Mouse (Mus musculus): ENCODE data around the gene Tbcb. TPM values are rescaled to one million over a fixed set of nuclear protein-coding genes. Genes with fewer than 3 reads are reported as not detected.

Gene Tbcb
- polyA plus RNA-seq, 1 experiment from 2014 or later, result 142 TPM

GRCm38 (mm10) chr7:30194101-30194831 is 37.8 kb downstream of the Tbcb start:
- 1% methylated on average over 26 of the region's 26 CpGs for WGBS
- Histone ChIP-seq H3K4me1 (ENCODE audit: insufficient read depth, low read depth, low read length) (peaks cover 12% of the 10 kb centered on the region), H3K27me3 (replicated peaks; ENCODE audit: insufficient read depth, low read length) (no peaks in the 10 kb centered on the region), H3K4me2 (replicated peaks; ENCODE audit: low read depth, low read length) (peak overlapping the region; percentile 89), H3K36me3 (ENCODE audit: insufficient read depth, low read length) (peaks cover 13% of the 10 kb centered on the region; the same call in 1 of the 2 replicates), H3K9ac (replicated peaks; ENCODE audit: low read depth) (peak overlapping the region; percentile 68), H3K9me3 (ENCODE audit: low read length) (no peaks in the 10 kb centered on the region), H3K27ac (ENCODE audit: low read length) (peak overlapping the region; percentile 91), H3K4me3 (ENCODE audit: low read depth, low read length) (peak overlapping the region; percentile 73)
- peak; percentile 78 for DNase-seq (ENCODE audit: low spot score)
- peak; percentile 19 for ATAC-seq
- TF ChIP-seq CTCF (IDR thresholded peaks at IDR 0.05), result no peak
- TF ChIP-seq EP300 (IDR thresholded peaks at IDR 0.05), result no peak

- TF ChIP-seq EP300 (IDR thresholded peaks at IDR 0.05) (no peak), CTCF (IDR thresholded peaks at IDR 0.05) (no peak)
- H3K27ac ChIP-seq (ENCODE audit: low read length), result peak overlapping the region; percentile 91
- H3K9ac ChIP-seq (replicated peaks; ENCODE audit: low read depth), result peak overlapping the region; percentile 68; the same call in 1 of the 2 replicates
- H3K9me3 ChIP-seq (ENCODE audit: low read length), result no peaks in the 10 kb centered on the region
- no peaks in the 10 kb centered on the region for H3K27me3 ChIP-seq (replicated peaks; ENCODE audit: insufficient read depth, low read length)
- 1% methylated on average over 22 of the region's 26 CpGs for WGBS
- DNase-seq (ENCODE audit: low spot score) (peak; percentile 88), ATAC-seq (peak; percentile 66)
- peaks cover 12% of the 10 kb centered on the region for H3K4me1 ChIP-seq (ENCODE audit: insufficient read depth, low read depth, low read length)
- peak overlapping the region; percentile 73 for H3K4me3 ChIP-seq (ENCODE audit: low read depth, low read length)
- peaks cover 19% of the 10 kb centered on the region for H3K36me3 ChIP-seq (ENCODE audit: insufficient read depth, low read length)
- peak overlapping the region; percentile 89 for H3K4me2 ChIP-seq (replicated peaks; ENCODE audit: low read depth, low read length)
These were observed 38.4 kb downstream of the Tbcb start for GRCm38 (mm10) chr7:30193581-30194100.

- Histone ChIP-seq H3K4me1 (ENCODE audit: insufficient read depth, low read depth, low read length) (peaks cover 12% of the 10 kb centered on the region), H3K4me2 (replicated peaks; ENCODE audit: low read depth, low read length) (peak overlapping the region; percentile 89), H3K9ac (replicated peaks; ENCODE audit: low read depth) (no peak overlapping the region), H3K9me3 (ENCODE audit: low read length) (no peaks in the 10 kb centered on the region), H3K4me3 (ENCODE audit: low read depth, low read length) (no peak overlapping the region; the same call in 1 of the 2 replicates), H3K27ac (ENCODE audit: low read length) (no peak overlapping the region), H3K27me3 (replicated peaks; ENCODE audit: insufficient read depth, low read length) (no peaks in the 10 kb centered on the region), H3K36me3 (ENCODE audit: insufficient read depth, low read length) (peaks cover 22% of the 10 kb centered on the region)
- ATAC-seq (no peak), DNase-seq (ENCODE audit: low spot score) (peak; percentile 32)
- WGBS, result 39% methylated on average over 9 of the region's 9 CpGs
- TF ChIP-seq EP300 (IDR thresholded peaks at IDR 0.05), result no peak
- TF ChIP-seq CTCF (IDR thresholded peaks at IDR 0.05), result no peak
These were observed 39.1 kb downstream of the Tbcb start for GRCm38 (mm10) chr7:30193013-30193412.

GRCm38 (mm10) chr7:30192088-30192487 is 40.0 kb downstream of the Tbcb start:
- no peak overlapping the region for H3K4me2 ChIP-seq (replicated peaks; ENCODE audit: low read depth, low read length)
- H3K4me1 ChIP-seq (ENCODE audit: insufficient read depth, low read depth, low read length), result peaks cover 12% of the 10 kb centered on the region
- no peak overlapping the region for H3K27ac ChIP-seq (ENCODE audit: low read length)
- no peak for DNase-seq (ENCODE audit: low spot score)
- no peak overlapping the region for H3K4me3 ChIP-seq (ENCODE audit: low read depth, low read length)
- WGBS, result 90% methylated on average over 12 of the region's 12 CpGs
- H3K27me3 ChIP-seq (replicated peaks; ENCODE audit: insufficient read depth, low read length), result no peaks in the 10 kb centered on the region
- ATAC-seq, result no peak
- H3K9me3 ChIP-seq (ENCODE audit: low read length), result no peaks in the 10 kb centered on the region
- no peak overlapping the region for H3K9ac ChIP-seq (replicated peaks; ENCODE audit: low read depth)
- peaks cover 31% of the 10 kb centered on the region for H3K36me3 ChIP-seq (ENCODE audit: insufficient read depth, low read length)
- TF ChIP-seq EP300 (IDR thresholded peaks at IDR 0.05) (no peak), CTCF (IDR thresholded peaks at IDR 0.05) (no peak)

- Histone ChIP-seq H3K9ac (replicated peaks; ENCODE audit: low read depth) (no peak overlapping the region), H3K4me2 (replicated peaks; ENCODE audit: low read depth, low read length) (no peak overlapping the region), H3K27ac (ENCODE audit: low read length) (no peak overlapping the region), H3K4me1 (ENCODE audit: insufficient read depth, low read depth, low read length) (peaks cover 9% of the 10 kb centered on the region), H3K36me3 (ENCODE audit: insufficient read depth, low read length) (peaks cover 35% of the 10 kb centered on the region), H3K9me3 (ENCODE audit: low read length) (no peaks in the 10 kb centered on the region), H3K4me3 (ENCODE audit: low read depth, low read length) (no peak overlapping the region), H3K27me3 (replicated peaks; ENCODE audit: insufficient read depth, low read length) (no peaks in the 10 kb centered on the region)
- DNase-seq (ENCODE audit: low spot score), result no peak
- ATAC-seq, result no peak
- 82% methylated on average over 4 of the region's 4 CpGs for WGBS
- no peak for TF ChIP-seq CTCF (IDR thresholded peaks at IDR 0.05)
- TF ChIP-seq EP300 (IDR thresholded peaks at IDR 0.05), result no peak
These were observed 43.0 kb downstream of the Tbcb start for GRCm38 (mm10) chr7:30189116-30189491.

- no peak for TF ChIP-seq EP300 (IDR thresholded peaks at IDR 0.05)
- no peak for TF ChIP-seq CTCF (IDR thresholded peaks at IDR 0.05)
- Histone ChIP-seq H3K4me1 (ENCODE audit: insufficient read depth, low read depth, low read length) (peaks cover 8% of the 10 kb centered on the region), H3K4me3 (ENCODE audit: low read depth, low read length) (no peak overlapping the region), H3K4me2 (replicated peaks; ENCODE audit: low read depth, low read length) (no peak overlapping the region), H3K9ac (replicated peaks; ENCODE audit: low read depth) (no peak overlapping the region), H3K27ac (ENCODE audit: low read length) (no peak overlapping the region), H3K27me3 (replicated peaks; ENCODE audit: insufficient read depth, low read length) (no peaks in the 10 kb centered on the region), H3K36me3 (ENCODE audit: insufficient read depth, low read length) (peaks cover 35% of the 10 kb centered on the region), H3K9me3 (ENCODE audit: low read length) (no peaks in the 10 kb centered on the region)
- ATAC-seq, result no peak
- WGBS, result 81% methylated on average over 12 of the region's 12 CpGs
- DNase-seq (ENCODE audit: low spot score), result no peak
These were observed 43.5 kb downstream of the Tbcb start for GRCm38 (mm10) chr7:30188344-30189115.

Data from lung, postnatal 0 days (tissue).